Mouse (Mus musculus) erythroblast, embryonic 14.5 days (primary cell): ENCODE measurements around the gene Tenm2.

Experiments used
- GATA1 ChIP-seq: IDR thresholded peaks from 2 replicates; pipeline ENCODE4 v1.6.1; 2012; ENCODE audit warnings: low read length, inconsistent platforms, mixed read lengths
- TAL1 ChIP-seq: IDR thresholded peaks from 3 replicates; pipeline ENCODE4 v1.6.1; 2012; ENCODE audit warnings: low read length, inconsistent platforms, mixed read lengths

- TF ChIP-seq GATA1 (no peak), TAL1 (no peak)
These were observed 204.3 kb downstream of the Tenm2 start for GRCm38 (mm10) chr11:37031305-37032055.
